Mouse (Mus musculus) embryonic facial prominence, embryonic 11.5 days (tissue): Measurements from ENCODE around the gene Smug1. TPM values are rescaled to one million over a fixed set of nuclear protein-coding genes. Genes with fewer than 3 reads are reported as not detected.

ENCODE experiments used
- ATAC-seq: fragments of 200-750 bp; cut with Nextera tagmentation; replicated peaks from 2 replicates; pipeline ENCODE4 v1.8.0; 2017; ENCODE audit warnings: low read depth; ENCODE audit not compliant: insufficient number of reproducible peaks, low FRiP score, low TSS enrichment
- DNase-seq: peaks from one replicate; pipeline ENCODE4 v3.0.0-alpha.2; 2015; ENCODE audit warnings: low spot score
- H3K27ac ChIP-seq: fragments of 300-500 bp; sonication (generic); replicated peaks from 2 replicates; pipeline ENCODE4 v1.5.1; 2014; ENCODE audit warnings: mild to moderate bottlenecking, low read depth, low read length, control low read depth
- H3K27me3 ChIP-seq: fragments of 300-500 bp; sonication (generic); 2 replicates; pipeline ENCODE4 v1.6.1; 2014; ENCODE audit warnings: mild to moderate bottlenecking, low read length, moderate library complexity, mixed read lengths; ENCODE audit not compliant: control insufficient read depth, insufficient read depth
- H3K36me3 ChIP-seq: fragments of 300-500 bp; sonication (generic); replicated peaks from 2 replicates; pipeline ENCODE4 v1.6.1; 2014; ENCODE audit warnings: low read depth, mild to moderate bottlenecking, low read length, moderate library complexity, mixed read lengths; ENCODE audit not compliant: control insufficient read depth, insufficient read depth
- H3K4me1 ChIP-seq: fragments of 300-500 bp; sonication (generic); 2 replicates; pipeline ENCODE4 v1.6.1; 2014; ENCODE audit warnings: low read length, mixed read lengths; ENCODE audit not compliant: control insufficient read depth, insufficient read depth
- H3K4me2 ChIP-seq: fragments of 300-500 bp; sonication (generic); 2 replicates; pipeline ENCODE4 v1.6.1; 2014; ENCODE audit warnings: low read depth, mild to moderate bottlenecking, control low read depth, low read length, moderate library complexity
- H3K4me3 ChIP-seq: fragments of 300-500 bp; sonication (generic); 2 replicates; pipeline ENCODE4 v1.5.1; 2014; ENCODE audit warnings: low read depth, low read length, control low read depth
- H3K9ac ChIP-seq: fragments of 300-500 bp; sonication (generic); replicated peaks from 2 replicates; pipeline ENCODE4 v1.6.1; 2014; ENCODE audit warnings: mild to moderate bottlenecking, control low read depth, low read length
- H3K9me3 ChIP-seq: fragments of 300-500 bp; sonication (generic); replicated peaks from 2 replicates; pipeline ENCODE4 v1.6.1; 2016; ENCODE audit warnings: mild to moderate bottlenecking, low read length, inconsistent platforms, mixed read lengths; ENCODE audit not compliant: control insufficient read depth
- WGBS: fragments of 180-500 bp; shearing (Covaris S2); extraction: QIAGEN DNeasy Blood & Tissue Kit; methylation state at CpG from one replicate; pipeline ENCODE4 v1.1.7; 2014; 5-methylcytosine and 5-hydroxymethylcytosine counted together
- polyA plus RNA-seq: library from polyadenylated mRNA; unstranded; fragments of >200 nt; fragmentation: Nextera tagmentation; extraction: Ambion mirVana; gene quantifications from 2 replicates; pipeline ENCODE4 v1.2.1, GENCODE M21; 2014

Gene Smug1
- polyA plus RNA-seq, 1 experiment from 2014 or later = 17.8 TPM

GRCm38 (mm10) chr15:103172537-103172936, 5.6 kb upstream of the Smug1 start:
- H3K4me1 ChIP-seq = peaks cover 12% of the 10 kb centered on the region
- no peak overlapping the region for H3K9ac ChIP-seq
- WGBS = 4% methylated on average over 10 of the region's 10 CpGs

DNA sequence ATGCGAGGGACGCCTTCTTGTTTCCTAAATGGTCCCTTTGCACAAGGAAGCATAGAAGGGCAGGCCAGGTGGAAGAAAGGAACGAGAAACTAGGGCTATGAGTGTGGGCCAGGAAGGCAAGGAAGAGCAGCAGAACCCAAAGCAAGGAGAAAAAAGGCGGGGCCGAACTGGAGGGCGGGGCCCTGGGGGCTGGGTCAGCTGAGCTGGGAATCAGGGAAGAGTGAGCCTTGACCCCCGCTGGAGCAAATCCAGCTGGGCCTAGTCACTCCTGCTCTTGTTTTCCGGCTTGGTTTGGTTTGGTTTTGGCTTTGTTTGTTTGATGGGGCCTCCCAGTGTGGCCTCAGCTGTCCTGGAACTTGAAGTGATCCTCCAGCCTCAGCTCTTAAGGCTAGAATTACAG, 4.4 kb upstream of the Smug1 start:
- no peaks in the 10 kb centered on the region for H3K36me3 ChIP-seq
- WGBS = 4% methylated on average over 8 of the region's 8 CpGs

More at GRCm38 (mm10) chr15:103172537-103172936, 5.6 kb upstream of the Smug1 start:
- no peak overlapping the region for H3K4me3 ChIP-seq
- no peak overlapping the region for H3K4me2 ChIP-seq
- no peak for ATAC-seq
- H3K9me3 ChIP-seq = no peaks in the 10 kb centered on the region
- H3K36me3 ChIP-seq = no peaks in the 10 kb centered on the region
- peaks cover 85% of the 10 kb centered on the region for H3K27me3 ChIP-seq
- DNase-seq = peak; percentile 84
- no peak overlapping the region for H3K27ac ChIP-seq

GRCm38 (mm10) chr15:103170316-103170679, 3.4 kb upstream of the Smug1 start:
- no peaks in the 10 kb centered on the region for H3K36me3 ChIP-seq
- no peak overlapping the region for H3K27ac ChIP-seq
- ATAC-seq (peak; percentile 1; the same call in 1 of the 2 replicates), DNase-seq (no peak)
- H3K4me2 ChIP-seq = peak overlapping the region; percentile 38
- no peaks in the 10 kb centered on the region for H3K9me3 ChIP-seq
- peaks cover 12% of the 10 kb centered on the region for H3K4me1 ChIP-seq
- peak overlapping the region; percentile 23; the same call in 1 of the 2 replicates for H3K9ac ChIP-seq
- peaks cover 95% of the 10 kb centered on the region for H3K27me3 ChIP-seq
- H3K4me3 ChIP-seq = 0 out of 2 replicates have a peak overlapping the region, but pooled peaks have one; percentile 9
- 3% methylated on average over 15 of the region's 16 CpGs for WGBS

More for the DNA sequence above, 4.4 kb upstream of the Smug1 start:
- ATAC-seq (no peak), DNase-seq (no peak)
- H3K4me1 ChIP-seq = peaks cover 12% of the 10 kb centered on the region
- no peak overlapping the region for H3K9ac ChIP-seq
- H3K27me3 ChIP-seq = peaks cover 95% of the 10 kb centered on the region
- H3K27ac ChIP-seq = no peak overlapping the region
- H3K4me3 ChIP-seq = no peak overlapping the region
- no peaks in the 10 kb centered on the region for H3K9me3 ChIP-seq
- H3K4me2 ChIP-seq = no peak overlapping the region

DNA sequence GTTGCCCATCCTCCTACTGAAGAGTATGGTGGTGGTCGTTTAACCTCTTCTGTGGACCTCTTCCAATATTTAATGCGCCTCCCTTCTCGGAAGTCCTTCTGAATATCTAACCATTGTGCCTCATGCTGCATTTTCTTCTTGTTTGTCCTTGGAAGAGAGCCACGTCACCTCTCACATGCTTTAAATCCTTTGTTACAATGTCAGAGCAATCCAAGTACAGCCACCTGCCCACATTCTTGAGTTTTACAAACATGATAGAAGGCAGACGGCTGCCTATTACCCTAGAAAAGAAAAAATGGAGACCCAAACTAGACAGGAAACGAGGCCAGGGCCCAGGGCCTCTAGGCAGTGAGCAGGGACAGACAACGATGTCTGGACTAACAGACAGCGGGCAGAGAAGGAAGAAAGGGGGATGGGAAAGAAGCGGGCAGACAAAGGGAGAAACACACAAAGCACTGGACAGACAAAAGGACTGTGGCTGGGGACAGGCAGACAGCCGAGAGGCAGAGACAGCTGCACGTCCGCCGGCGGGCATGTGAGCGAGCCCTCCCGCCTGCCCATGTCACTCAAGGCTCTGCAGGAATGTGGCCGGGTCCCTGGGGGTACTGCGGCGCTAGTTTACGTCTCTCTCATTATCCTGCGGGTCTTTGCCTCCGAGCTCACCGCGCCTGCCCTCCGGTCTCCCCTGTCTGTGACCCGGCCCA, 2.9 kb upstream of the Smug1 start:
- Histone ChIP-seq H3K27ac (peak overlapping the region; percentile 4; the same call in 1 of the 2 replicates), H3K4me2 (peak overlapping the region; percentile 90), H3K36me3 (no peaks in the 10 kb centered on the region), H3K9ac (peak overlapping the region; percentile 43), H3K4me3 (peak overlapping the region; percentile 40), H3K9me3 (no peaks in the 10 kb centered on the region), H3K4me1 (peaks cover 12% of the 10 kb centered on the region), H3K27me3 (peaks cover 91% of the 10 kb centered on the region)
- WGBS = 2% methylated on average over 26 of the region's 26 CpGs
- ATAC-seq (peak; percentile 21; the same call in 1 of the 2 replicates), DNase-seq (peak; percentile 58)

GRCm38 (mm10) chr15:103168801-103169611, 2.1 kb upstream of the Smug1 start:
- DNase-seq (peak; percentile 54), ATAC-seq (0 out of 2 replicates have a peak, but pooled peaks have one; percentile 21)
- Histone ChIP-seq H3K36me3 (no peaks in the 10 kb centered on the region), H3K4me2 (peak overlapping the region; percentile 90), H3K9ac (peak overlapping the region; percentile 43), H3K4me1 (peaks cover 12% of the 10 kb centered on the region), H3K4me3 (peak overlapping the region; percentile 40), H3K9me3 (no peaks in the 10 kb centered on the region), H3K27ac (no peak overlapping the region; the same call in 1 of the 2 replicates), H3K27me3 (peaks cover 83% of the 10 kb centered on the region)
- WGBS = under 1% methylated on average over 63 of the region's 63 CpGs

GRCm38 (mm10) chr15:103167786-103168185, 894 bp upstream of the Smug1 start:
- Histone ChIP-seq H3K4me3 (no peak overlapping the region), H3K27me3 (peaks cover 72% of the 10 kb centered on the region), H3K4me1 (peaks cover 12% of the 10 kb centered on the region), H3K9ac (no peak overlapping the region), H3K36me3 (no peaks in the 10 kb centered on the region), H3K9me3 (no peaks in the 10 kb centered on the region), H3K4me2 (no peak overlapping the region), H3K27ac (no peak overlapping the region)
- no peak for ATAC-seq
- DNase-seq = no peak
- 18% methylated on average over 3 of the region's 3 CpGs for WGBS

DNA sequence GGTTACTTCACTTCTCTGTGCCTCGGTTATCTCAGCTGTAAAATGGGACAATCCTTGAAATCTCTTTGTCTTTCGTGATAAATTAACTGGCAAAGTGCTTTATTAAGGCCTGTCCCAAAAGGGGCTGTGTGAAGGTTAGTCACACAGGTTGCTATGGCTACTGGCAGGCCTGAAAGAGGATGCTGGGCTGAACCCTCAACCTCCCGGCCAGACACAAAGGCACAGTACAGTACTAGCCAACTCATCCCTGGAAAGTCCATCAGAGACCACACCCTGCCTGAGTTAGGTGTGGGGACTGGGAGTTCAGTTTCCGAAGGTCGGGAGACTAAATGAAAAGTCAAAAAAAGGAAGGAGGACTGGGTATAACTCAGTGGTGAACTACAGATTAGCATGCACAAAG, 968 bp downstream of the Smug1 start:
- no peak overlapping the region for H3K4me3 ChIP-seq
- WGBS = 42% methylated on average over 5 of the region's 5 CpGs
- H3K4me1 ChIP-seq = peaks cover 12% of the 10 kb centered on the region
- H3K4me2 ChIP-seq = no peak overlapping the region
- H3K9ac ChIP-seq = no peak overlapping the region
- peaks cover 53% of the 10 kb centered on the region for H3K27me3 ChIP-seq
- no peaks in the 10 kb centered on the region for H3K36me3 ChIP-seq
- no peaks in the 10 kb centered on the region for H3K9me3 ChIP-seq
- DNase-seq (no peak), ATAC-seq (no peak)
- no peak overlapping the region for H3K27ac ChIP-seq

DNA sequence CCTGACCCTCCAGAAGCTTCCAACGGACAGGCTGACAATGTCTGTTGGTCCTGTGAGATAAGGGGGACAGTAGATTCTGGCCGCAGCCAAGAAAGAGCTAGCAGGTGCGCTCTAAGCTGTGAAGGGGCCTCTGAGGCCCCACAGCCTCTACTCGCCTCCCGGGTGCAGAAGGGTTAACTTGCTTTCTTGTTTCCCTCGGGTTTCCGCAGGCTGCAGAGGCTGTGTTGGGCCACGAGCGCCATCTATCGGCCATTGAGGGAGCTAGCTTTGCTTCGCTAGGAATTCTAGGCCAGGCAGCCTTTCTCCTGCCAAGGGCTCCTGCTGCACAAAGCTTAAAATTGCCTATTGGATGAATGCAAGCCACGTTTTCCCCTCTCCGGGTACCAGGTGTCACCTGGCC, 1.5 kb downstream of the Smug1 start:
- peaks cover 12% of the 10 kb centered on the region for H3K4me1 ChIP-seq
- no peak overlapping the region for H3K4me3 ChIP-seq
- no peak overlapping the region for H3K27ac ChIP-seq
- ATAC-seq = no peak
- under 1% methylated on average over 13 of the region's 13 CpGs for WGBS
- no peak overlapping the region for H3K9ac ChIP-seq
- no peaks in the 10 kb centered on the region for H3K36me3 ChIP-seq
- no peaks in the 10 kb centered on the region for H3K9me3 ChIP-seq
- peaks cover 48% of the 10 kb centered on the region for H3K27me3 ChIP-seq
- DNase-seq = peak; percentile 95
- H3K4me2 ChIP-seq = no peak overlapping the region
